Mouse (Mus musculus) kidney, embryonic 14.5 days (tissue): ENCODE data around the gene Gm49721. TPM values are rescaled to one million over a fixed set of nuclear protein-coding genes. Genes with fewer than 3 reads are reported as not detected.
A peak's percentile ranks its signal among the peaks of the same experiment; 100 is the strongest.
"Not testable (repeated sequence)": the region's sequence is repeated elsewhere in the genome, so short reads cannot be mapped to it uniquely, and the experiment has no call there.

Source experiments
- ATAC-seq: fragments of 200-750 bp; cut with Nextera tagmentation; 2 replicates; pipeline ENCODE4 v1.8.0; 2017; ENCODE audit warnings: moderate number of reproducible peaks, mild to moderate bottlenecking, moderate TSS enrichment, moderate library complexity; ENCODE audit not compliant: low FRiP score, low TSS enrichment
- H3K27ac ChIP-seq: fragments of 300-500 bp; sonication (generic); 2 replicates; pipeline ENCODE4 v1.5.1; 2014; ENCODE audit warnings: low read depth, mild to moderate bottlenecking, low read length, moderate library complexity, mixed read lengths
- H3K27me3 ChIP-seq: fragments of 300-500 bp; sonication (generic); 2 replicates; pipeline ENCODE4 v1.6.1; 2014; ENCODE audit warnings: mild to moderate bottlenecking, low read length; ENCODE audit not compliant: control insufficient read depth, insufficient read depth
- H3K36me3 ChIP-seq: fragments of 300-500 bp; sonication (generic); 2 replicates; pipeline ENCODE4 v1.6.1; 2014; ENCODE audit warnings: low read length, mixed read lengths; ENCODE audit not compliant: control insufficient read depth, insufficient read depth
- H3K4me1 ChIP-seq: fragments of 300-500 bp; sonication (generic); 2 replicates; pipeline ENCODE4 v1.6.1; 2014; ENCODE audit warnings: low read length, mixed read lengths; ENCODE audit not compliant: control insufficient read depth, insufficient read depth
- H3K4me2 ChIP-seq: fragments of 300-500 bp; sonication (generic); replicated peaks from 2 replicates; pipeline ENCODE4 v1.6.1; 2014; ENCODE audit warnings: low read depth, mild to moderate bottlenecking, low read length
- H3K4me3 ChIP-seq: fragments of 300-500 bp; sonication (generic); 2 replicates; pipeline ENCODE4 v1.5.1; 2014; ENCODE audit warnings: mild to moderate bottlenecking, low read length
- H3K9ac ChIP-seq: fragments of 300-500 bp; sonication (generic); 2 replicates; pipeline ENCODE4 v1.6.1; 2014; ENCODE audit warnings: low read depth, mild to moderate bottlenecking, low read length, moderate library complexity
- H3K9me3 ChIP-seq: fragments of 300-500 bp; sonication (generic); 2 replicates; pipeline ENCODE4 v1.6.1; 2016; ENCODE audit warnings: low read length; ENCODE audit not compliant: control insufficient read depth
- WGBS: fragments of 180-500 bp; shearing (Covaris S2); extraction: QIAGEN DNeasy Blood & Tissue Kit; methylation state at CpG from one replicate; pipeline ENCODE4 v1.1.7; 2014; 5-methylcytosine and 5-hydroxymethylcytosine counted together
- polyA plus RNA-seq: library from polyadenylated mRNA; unstranded; fragments of >200 nt; fragmentation: Nextera tagmentation; extraction: Ambion mirVana; gene quantifications from 2 replicates; pipeline ENCODE4 v1.2.1, GENCODE M21; 2014

Gene Gm49721
- polyA plus RNA-seq, 1 experiment from 2014 or later = not detected

DNA sequence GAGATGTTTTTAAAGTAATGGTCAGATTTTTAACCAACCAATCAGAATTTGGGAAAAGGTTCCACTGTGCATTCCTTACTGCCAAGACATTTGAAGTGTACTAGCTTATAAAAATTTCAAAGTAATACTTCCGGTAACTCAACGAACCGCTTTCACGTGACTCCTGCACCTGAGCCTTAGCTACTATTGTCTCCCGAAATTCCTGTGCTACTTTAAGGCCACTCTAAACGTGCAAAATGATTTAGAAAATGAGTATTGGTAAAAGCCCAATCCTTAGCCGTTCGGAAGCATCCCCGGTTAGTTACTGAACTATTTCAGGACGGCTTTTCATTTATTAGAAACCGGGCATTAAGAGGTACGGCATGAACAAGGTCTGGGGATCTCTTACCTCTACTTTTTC lies 18.4 kb upstream of the Gm49721 start:
- ATAC-seq, H3K9me3 ChIP-seq, H3K4me1 ChIP-seq, H3K36me3 ChIP-seq, H3K27ac ChIP-seq, H3K27me3 ChIP-seq: not testable (repeated sequence)
- peak overlapping the region; percentile 36; the same call in 1 of the 2 replicates for H3K4me2 ChIP-seq
- peak overlapping the region; percentile 44 for H3K4me3 ChIP-seq
- 1% methylated on average over 11 of the region's 12 CpGs for WGBS
- peak overlapping the region; percentile 60; the same call in 1 of the 2 replicates for H3K9ac ChIP-seq

DNA sequence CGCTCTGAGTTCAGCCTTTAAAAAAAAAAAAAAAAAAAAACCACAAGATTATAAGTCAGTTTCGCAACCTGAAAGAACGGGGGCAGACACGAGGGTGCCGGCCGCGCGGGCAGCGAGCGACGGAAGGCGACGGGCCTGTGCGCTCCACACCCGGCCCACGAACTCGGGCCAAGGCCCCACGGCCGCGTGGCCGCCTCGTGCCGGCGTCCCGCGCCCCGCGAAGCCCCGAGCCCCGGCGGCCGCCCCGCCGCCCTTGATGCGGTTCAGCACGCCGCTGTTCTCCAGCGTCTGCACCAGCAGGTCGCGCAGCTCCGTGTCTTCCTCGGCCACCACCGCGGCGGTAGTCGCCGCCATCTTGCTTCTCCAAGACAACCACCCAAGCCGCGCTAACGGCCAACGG lies 17.9 kb upstream of the Gm49721 start, which contains the start of gene Tagap1:
Gene Tagap1, minus strand, starts transcription at position 381 of the 400 bp plus-strand sequence.
- not testable (repeated sequence) for H3K27ac ChIP-seq, H3K9me3 ChIP-seq, H3K36me3 ChIP-seq, H3K27me3 ChIP-seq, ATAC-seq, H3K4me1 ChIP-seq
- H3K9ac ChIP-seq = peak within 1 kb of the TSS; percentile 60
- peak within 1 kb of the TSS; percentile 36 for H3K4me2 ChIP-seq
- peak within 1 kb of the TSS; percentile 44 for H3K4me3 ChIP-seq
- under 1% methylated on average over 37 of the region's 51 CpGs for WGBS

- under 1% methylated on average over 12 of the region's 48 CpGs for WGBS
Observed at GRCm38 (mm10) chr17:6961181-6962000, 17.3 kb upstream of the Gm49721 start.

DNA sequence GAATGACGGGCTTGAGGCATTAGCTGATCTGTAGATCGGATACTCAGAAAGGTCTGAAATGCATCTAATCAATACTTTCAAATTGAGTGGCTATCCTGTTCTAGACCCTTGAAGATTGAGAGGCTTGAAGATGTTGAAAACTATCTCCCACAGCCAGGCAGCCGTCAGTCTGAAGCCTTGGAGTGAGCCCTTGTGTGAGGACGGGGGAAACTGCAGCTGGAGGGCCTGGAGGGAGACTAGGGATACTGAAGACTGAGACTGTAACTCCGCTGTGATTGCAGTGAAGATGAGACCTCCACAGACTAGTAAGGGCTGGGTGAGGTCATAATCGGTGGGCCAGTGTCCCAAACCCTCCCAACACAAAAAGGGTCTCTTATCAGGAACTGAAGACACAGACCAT lies 16.4 kb upstream of the Gm49721 start:
- H3K9ac ChIP-seq, ATAC-seq, H3K4me3 ChIP-seq, H3K36me3 ChIP-seq, H3K4me2 ChIP-seq, H3K27ac ChIP-seq, H3K4me1 ChIP-seq, H3K27me3 ChIP-seq, H3K9me3 ChIP-seq: not testable (repeated sequence)
- WGBS = 79% methylated on average over 3 of the region's 6 CpGs

More at GRCm38 (mm10) chr17:6961181-6962000, 17.3 kb upstream of the Gm49721 start:
- H3K4me1 ChIP-seq, H3K9ac ChIP-seq, H3K36me3 ChIP-seq, H3K27ac ChIP-seq, H3K27me3 ChIP-seq, H3K9me3 ChIP-seq: not testable (repeated sequence)
- peak; percentile 97 for ATAC-seq
- Histone ChIP-seq H3K4me3 (peak overlapping the region; percentile 44), H3K4me2 (peak overlapping the region; percentile 29; the same call in 1 of the 2 replicates)

- H3K4me3 ChIP-seq, ATAC-seq: not testable (repeated sequence)
- WGBS = 47% methylated on average over 4 of the region's 4 CpGs
Observed at GRCm38 (mm10) chr17:6962936-6963335, 15.8 kb upstream of the Gm49721 start.

DNA sequence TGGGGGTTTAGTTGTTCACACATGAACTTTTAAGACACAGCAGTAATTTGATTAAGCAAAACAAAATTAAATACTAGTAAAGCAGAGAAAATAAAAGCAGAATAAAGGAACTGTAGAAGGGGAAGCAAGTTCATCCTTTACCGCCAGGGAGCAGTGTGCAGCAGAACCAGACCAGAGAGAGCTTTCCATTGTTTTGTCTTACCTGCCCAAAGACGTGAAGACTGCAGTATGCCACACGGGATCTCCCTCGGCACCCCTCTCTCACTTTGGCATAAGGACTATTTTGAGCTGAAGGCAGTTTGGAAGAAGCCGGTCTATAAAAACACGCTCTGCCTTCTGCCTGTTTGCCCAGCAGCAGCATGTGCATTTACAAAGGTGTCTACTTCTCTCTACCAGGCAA lies 13.3 kb upstream of the Gm49721 start:
- 2% methylated on average over 5 of the region's 6 CpGs for WGBS
- not testable (repeated sequence) for H3K27me3 ChIP-seq, H3K4me1 ChIP-seq, H3K4me2 ChIP-seq, H3K36me3 ChIP-seq, H3K4me3 ChIP-seq, ATAC-seq, H3K27ac ChIP-seq, H3K9ac ChIP-seq, H3K9me3 ChIP-seq

More at GRCm38 (mm10) chr17:6962936-6963335, 15.8 kb upstream of the Gm49721 start:
- not testable (repeated sequence) for H3K9me3 ChIP-seq, H3K36me3 ChIP-seq, H3K9ac ChIP-seq, H3K27me3 ChIP-seq, H3K4me2 ChIP-seq, H3K27ac ChIP-seq, H3K4me1 ChIP-seq

GRCm38 (mm10) chr17:6967673-6968072 lies 11.0 kb upstream of the Gm49721 start:
- H3K9ac ChIP-seq, H3K4me2 ChIP-seq, H3K27me3 ChIP-seq, H3K4me1 ChIP-seq, H3K4me3 ChIP-seq, ATAC-seq, H3K9me3 ChIP-seq, H3K27ac ChIP-seq, H3K36me3 ChIP-seq: not testable (repeated sequence)
- no CpG with 5 or more reads among the region's 1 CpGs for WGBS

DNA sequence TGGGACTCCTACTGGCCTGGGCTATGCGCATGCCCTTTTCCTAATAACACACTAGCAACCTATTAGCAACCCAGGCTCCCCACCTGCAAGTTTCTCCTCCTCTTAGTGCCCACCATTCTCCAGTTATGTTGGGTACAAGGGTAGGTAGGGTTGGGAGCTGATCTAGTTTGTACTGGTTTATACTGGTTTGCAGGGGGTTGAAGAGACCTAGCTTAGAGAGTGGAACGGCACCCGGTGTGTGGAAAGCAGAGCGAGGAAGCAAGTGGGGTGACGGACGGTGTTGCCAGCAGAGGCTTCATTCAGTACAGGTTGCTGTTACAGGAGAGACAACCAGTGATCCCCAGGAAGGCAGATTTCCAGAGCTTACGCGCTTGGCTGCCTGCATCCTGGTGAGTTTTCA lies 8.4 kb upstream of the Gm49721 start, which contains the start of gene Rnaset2b:
Gene Rnaset2b, plus strand, starts transcription at position 301 of the 400 bp plus-strand sequence.
- H3K27ac ChIP-seq, H3K36me3 ChIP-seq, H3K27me3 ChIP-seq, H3K4me2 ChIP-seq, H3K4me3 ChIP-seq, H3K4me1 ChIP-seq, H3K9me3 ChIP-seq, H3K9ac ChIP-seq, ATAC-seq: not testable (repeated sequence)
- WGBS = no CpG with 5 or more reads among the region's 8 CpGs

DNA sequence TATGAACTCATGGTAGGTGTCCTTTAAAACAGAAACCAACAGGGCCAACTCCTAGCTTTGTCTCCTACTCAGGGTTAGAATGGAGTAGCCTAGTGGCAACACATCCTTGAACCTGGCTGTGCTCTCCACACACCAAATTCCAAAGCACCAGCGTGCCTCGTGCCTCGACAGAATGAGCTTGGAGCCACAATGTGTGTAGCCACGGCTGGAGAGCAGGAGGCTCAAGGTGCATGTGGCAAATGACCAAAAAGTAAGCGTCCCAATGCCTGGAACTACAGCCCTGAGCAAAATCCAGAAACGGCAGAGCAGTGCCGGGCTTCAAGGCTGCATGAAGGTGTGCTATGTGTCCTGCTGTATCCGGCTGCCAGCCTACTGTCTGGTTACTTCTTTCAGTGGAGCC lies 7.5 kb upstream of the Gm49721 start:
- not testable (repeated sequence) for H3K36me3 ChIP-seq, H3K27ac ChIP-seq, H3K4me2 ChIP-seq, H3K9ac ChIP-seq, H3K9me3 ChIP-seq, H3K4me1 ChIP-seq, ATAC-seq, H3K4me3 ChIP-seq, H3K27me3 ChIP-seq
- 82% methylated on average over 7 of the region's 8 CpGs for WGBS
